Mouse (Mus musculus) embryonic fibroblast, embryonic 13.5 days (primary cell): ENCODE results near the gene Slc38a3.

Experiments used
- CTCF ChIP-seq: IDR thresholded peaks from 2 replicates; pipeline ENCODE4 v1.5.1; 2011; ENCODE audit warnings: mild to moderate bottlenecking, control low read depth, low read length, moderate library complexity, borderline replicate concordance; ENCODE audit not compliant: insufficient read depth
- POLR2A ChIP-seq: IDR thresholded peaks from 2 replicates; pipeline ENCODE4 v1.6.1; 2011; ENCODE audit warnings: low read depth, mild to moderate bottlenecking, control low read depth, low read length, moderate library complexity

DNA sequence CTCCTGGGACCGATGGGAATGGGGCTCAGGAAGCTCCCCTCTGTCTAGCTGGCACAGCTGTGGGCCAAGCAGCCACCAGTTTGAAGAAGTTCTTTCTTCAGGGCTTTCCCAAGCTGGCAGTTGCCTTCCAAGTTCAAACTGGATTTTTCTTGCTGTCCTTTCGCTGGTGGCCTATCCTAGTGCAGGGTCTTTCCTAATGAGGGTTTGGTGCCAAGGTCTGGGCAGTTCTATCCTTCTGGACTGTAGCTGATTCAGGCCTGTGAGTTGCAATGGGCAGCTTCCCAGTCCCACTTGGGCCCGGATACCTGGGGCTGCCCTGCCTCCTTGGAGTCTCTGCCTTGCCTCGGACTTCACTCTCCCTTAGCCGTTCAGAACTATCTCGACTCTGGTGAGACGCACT is 19.1 kb downstream of the Slc38a3 start:
- TF ChIP-seq CTCF (no peak), POLR2A (no peak)
